Mouse (Mus musculus) layer of hippocampus, postnatal 10 days (tissue): ENCODE results near the gene Cbx6. TPM values are rescaled to one million over a fixed set of nuclear protein-coding genes. Genes with fewer than 3 reads are reported as not detected.
A peak's percentile ranks its signal among the peaks of the same experiment; 100 is the strongest.
"Not testable (repeated sequence)": the region's sequence is repeated elsewhere in the genome, so short reads cannot be mapped to it uniquely, and the experiment has no call there.

Experiments
- DNase-seq, 2 experiments: peaks; one replicate each; pipeline ENCODE4 v3.0.0; 2021; ENCODE audit warnings: low spot score in 2 of 2
- total RNA-seq, 2 experiments: library from RNA; stranded (reverse); gene quantifications; 2 replicates each; pipeline ENCODE4 v1.2.3; 2021

Gene Cbx6
- total RNA-seq, 2 experiments from 2014 or later: 252 to 277 TPM

DNA sequence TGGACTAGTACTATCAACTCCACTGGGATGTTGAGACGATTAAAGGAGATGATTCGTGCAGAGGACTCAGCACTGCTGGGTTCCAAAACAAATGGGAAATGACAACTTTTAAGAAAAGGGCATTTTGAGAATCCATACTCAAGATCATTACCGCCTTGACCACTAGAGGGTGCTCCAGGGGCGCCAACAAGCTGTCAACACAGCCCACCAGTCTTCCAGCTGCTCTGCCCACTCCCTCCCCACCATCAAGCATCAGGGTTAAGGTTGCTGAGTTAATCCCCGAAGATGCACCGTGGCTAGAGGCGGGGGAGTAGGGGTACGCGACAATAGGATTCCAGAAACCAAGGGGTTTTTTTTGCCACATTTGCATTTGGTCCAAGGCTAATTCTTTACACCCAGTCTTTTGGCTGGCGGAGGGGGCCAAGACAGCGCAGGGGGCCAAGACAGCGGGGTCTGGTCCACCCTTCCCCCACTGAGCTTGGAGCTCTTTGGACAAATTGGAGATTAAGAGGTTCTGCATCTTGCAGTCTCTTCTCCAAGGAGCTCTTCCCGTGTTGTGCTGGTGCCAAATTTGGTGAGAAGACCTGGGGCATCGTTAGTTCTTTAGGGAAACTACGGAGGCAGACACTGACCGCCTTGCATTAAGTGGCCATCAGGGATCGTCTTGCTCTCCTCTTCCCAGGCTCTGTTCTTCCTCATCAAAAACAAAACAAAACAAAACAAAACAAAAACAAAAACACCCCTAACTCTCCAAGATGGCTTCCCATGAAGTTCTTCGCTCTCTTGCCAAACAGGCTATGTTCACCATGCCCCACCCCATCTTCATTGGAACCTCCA, 2.2 kb downstream of the Cbx6 start:
- DNase-seq: peak; percentile 83 to 88

DNA sequence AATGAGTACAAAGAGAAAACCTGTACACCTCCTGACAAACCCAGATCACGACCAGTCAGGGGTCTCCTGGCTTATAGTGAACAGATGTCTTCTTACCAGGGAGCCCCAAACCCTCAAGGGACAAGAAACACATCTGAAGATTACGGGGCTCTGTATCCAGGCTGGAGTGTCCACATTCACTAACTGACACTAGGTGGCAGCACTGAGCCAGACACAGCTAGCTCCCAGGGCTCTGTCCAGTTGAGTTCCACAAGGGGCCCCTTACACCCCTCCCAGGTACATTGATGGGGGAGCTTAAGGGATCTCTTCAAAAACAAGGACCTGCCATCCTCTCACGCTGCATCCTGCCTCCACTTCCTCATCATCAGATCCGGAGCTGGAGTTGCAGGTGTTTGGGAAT, 4.1 kb downstream of the Cbx6 start:
- DNase-seq: peak; percentile 84 to 87

- no peak for DNase-seq
Measured at GRCm38 (mm10) chr15:79829431-79829830, 5.1 kb downstream of the Cbx6 start.

DNA sequence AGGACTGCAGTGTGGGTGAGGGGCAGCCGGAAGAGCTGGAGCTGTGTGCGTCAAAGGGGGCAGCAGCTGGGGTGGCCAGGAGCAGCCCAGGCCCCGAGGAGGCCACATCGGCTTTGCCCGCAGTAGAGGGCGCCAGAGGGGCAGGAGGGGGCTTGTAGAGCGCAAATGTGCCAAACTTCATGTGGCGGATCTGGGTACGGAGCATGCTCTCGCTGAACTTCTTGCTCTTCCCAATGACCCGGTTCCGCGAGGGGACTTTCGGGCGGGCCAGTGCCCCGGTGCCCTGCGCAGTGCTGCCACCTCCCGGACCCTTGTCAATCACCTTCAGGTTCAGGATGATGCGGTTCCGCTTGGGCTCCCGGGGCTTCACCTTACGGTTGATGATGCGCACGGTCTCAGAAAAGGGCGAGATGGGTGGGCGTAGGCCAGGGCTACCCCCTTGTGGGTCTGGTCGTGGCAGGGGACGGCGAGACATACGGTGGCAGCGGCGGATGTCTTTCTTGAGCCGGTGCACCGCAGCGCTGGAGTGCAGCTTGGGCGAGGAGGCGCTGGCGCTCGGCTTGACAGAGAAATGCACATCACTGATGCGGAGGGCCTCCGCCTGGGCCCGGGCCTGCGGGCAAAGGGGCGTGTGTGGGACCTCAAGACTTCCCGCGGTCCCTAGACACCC, 6.0 kb downstream of the Cbx6 start:
- DNase-seq: peak; percentile 64 to 72

DNA sequence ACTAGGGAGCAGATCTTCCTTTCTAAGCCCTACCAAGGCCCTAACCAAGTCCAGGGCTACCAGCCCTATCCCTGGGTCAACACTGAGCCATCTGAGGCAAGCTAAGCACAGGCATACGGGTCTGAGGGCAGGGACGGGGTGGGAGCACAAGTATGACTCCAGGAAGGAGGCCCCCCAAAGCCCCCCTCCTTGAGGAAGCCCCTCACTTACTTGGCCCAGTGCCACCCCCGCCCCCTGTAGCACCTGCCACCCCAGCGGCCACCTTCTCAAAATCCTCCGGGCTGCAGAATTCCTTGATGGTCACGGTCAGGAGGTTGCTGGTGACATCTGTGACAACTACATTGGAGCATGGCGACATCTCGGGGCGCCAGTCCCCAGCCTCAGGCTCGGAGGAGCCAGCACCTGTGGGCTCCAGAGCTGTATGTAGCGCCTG, 6.7 kb downstream of the Cbx6 start:
- DNase-seq: peak in 1 of 2 experiments; percentile 38

GRCm38 (mm10) chr15:79827061-79827777, 7.3 kb downstream of the Cbx6 start:
- peak in 1 of 2 experiments; percentile 34 for DNase-seq

DNA sequence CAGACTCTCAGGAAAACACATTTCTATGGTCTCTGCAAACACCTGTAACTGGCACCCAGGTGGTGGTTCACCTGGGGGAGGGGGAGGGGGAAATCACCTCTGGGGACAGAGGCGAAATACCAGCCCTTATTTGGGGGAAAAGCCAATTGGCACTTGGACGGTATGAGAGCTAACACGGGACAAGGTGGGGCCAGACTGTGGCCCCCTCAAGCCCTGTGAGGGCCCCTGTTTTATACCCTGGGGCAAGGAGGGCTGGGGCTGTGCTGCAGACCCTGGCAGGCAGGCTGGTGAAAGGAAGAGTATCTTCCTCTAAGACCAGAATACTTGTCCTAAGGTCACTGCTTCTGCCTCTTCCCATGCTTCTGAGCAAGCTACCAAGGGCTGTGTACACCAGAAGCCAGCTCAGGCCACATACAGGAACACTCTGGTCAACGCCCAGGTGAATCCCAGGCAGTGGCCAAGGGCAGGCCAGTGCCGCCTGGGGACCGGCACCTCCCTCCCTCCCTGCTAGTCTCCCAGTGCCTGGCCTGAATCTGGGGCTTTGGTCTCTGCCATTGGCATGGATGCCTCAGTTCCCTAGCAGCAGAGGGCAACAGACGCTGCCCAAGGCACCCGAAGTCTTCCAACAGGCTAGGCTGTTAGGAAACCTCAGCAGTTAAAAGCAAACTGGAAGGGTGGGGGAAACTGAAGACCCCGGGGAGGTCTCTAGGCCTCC, 8.1 kb downstream of the Cbx6 start:
- no peak for DNase-seq

DNA sequence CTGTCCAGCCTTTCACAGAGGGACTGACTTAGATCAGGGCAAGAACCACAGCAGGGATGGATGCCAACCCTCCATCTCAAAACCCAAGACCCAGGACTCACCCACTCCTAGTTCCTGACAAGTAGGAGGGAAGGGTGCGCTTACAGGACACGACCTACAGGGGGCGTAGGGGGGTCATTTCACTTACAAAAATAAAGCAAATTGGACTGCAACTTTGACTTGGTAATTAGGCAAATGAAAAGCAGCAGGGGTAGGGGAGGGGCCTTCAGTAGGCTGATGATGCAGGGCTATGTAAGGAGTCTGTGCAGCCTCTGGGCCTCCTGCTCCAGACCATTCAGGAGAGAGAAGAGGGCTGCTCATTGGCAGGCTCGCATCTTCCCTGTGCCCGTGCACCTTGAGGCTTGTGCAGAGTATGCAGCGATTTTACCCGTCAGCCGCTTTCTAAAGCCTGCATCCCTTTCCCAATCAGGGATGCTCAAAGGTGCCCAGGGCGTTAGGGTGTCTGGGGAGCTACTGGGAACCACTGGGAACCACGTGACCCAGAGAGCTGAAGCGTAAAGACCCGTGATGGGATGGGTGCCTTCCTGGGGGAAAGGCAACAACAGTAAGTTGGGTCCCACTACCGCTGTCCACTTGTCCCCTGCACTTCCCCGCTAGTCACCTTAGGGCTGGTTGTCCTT, 9.2 kb downstream of the Cbx6 start:
- DNase-seq: peak; percentile 39 to 60

GRCm38 (mm10) chr15:79823588-79824280, 10.8 kb downstream of the Cbx6 start:
- DNase-seq: peak; percentile 33 to 52

GRCm38 (mm10) chr15:79822265-79823199, 12.0 kb downstream of the Cbx6 start:
- no peak for DNase-seq

DNA sequence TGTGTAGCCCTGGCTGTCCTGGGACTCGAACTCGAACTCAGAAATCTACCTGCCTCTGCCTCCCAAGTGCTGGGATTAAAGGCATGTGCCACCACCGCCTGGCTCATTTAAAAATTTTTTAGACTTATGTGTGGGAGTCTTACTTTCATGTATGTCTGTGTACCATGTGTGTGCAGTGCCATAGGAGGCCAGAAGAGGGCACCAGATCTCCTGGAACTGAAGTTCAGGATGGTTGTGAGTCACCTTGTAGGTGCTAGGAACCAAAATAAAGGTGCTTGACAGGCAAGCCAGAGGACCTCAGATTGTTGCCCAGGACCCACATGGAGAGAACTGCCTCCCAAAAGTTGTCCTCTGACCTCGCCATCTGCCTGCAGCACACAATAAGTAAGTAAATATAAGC, 16.2 kb downstream of the Cbx6 start:
- no peak for DNase-seq

DNA sequence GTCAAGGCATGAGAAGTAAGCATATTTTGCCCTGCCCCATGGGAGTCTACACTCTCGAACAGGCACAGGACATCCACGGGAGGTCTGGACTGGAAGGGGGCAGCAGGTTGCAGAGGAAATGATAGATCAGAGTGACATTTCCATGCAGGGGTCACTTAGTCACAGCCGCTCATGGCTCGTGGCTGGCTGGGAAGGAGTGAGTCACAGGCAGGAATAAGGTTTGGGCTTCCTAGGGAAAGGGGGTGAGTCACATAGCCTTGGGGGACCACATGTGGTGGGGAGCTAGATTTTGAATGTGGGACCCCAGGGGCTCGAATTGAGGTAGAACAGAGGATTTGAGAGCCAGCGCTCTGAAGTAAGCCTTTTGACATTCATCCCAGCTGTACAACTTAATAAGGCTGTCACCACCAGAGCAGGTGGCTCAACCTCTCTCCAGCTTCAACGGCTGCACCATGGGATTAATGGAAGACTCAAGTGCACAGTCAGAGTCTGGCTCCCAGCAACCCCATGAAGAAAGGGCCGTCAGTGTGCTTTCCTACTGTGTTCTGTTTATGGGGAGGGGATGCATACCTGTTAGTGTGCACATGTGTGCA, 20.7 kb downstream of the Cbx6 start:
- DNase-seq: no peak

DNA sequence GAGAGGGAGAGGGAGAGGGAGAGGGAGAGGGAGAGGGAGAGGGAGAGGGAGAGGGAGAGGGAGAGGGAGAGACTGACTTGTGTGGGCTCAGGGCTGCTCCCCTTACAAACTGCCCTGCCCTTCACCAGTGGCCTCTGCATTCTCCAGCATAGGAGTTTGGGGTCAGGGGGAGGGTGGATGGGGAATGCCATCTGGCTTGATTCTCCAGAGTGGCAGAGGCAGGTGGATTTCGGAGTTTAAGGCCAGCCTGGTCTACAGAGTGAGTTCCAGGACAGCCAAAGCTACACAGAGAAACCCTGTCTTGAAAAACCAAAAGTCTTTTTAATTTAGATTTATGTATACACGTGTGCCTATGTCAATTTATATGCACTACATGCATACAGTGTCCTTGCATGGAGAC, 21.6 kb downstream of the Cbx6 start:
- DNase-seq: not testable (repeated sequence)

DNA sequence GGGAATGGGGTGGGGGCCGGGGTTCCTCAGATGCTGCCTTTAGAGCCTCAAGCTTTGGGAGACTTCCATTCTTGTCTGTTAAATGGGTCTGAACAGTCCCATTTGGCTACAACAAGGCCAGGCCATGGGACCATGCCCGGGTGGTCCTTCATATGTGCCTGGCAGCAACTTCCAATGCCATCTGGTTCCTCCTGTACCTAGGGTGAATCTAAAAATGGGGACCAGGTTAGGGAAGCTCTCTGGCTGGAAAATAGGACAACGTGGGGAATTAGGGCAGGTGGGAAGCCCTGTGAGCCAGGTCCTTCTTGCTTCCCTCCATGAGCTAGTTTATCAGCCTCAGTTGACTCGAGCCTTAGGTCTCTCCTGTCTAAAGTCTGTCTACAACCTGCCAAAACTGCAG, 23.5 kb downstream of the Cbx6 start:
- no peak for DNase-seq

GRCm38 (mm10) chr15:79810061-79810460, 24.4 kb downstream of the Cbx6 start:
- no peak for DNase-seq

- DNase-seq: no peak
Measured at GRCm38 (mm10) chr15:79808658-79809057, 25.8 kb downstream of the Cbx6 start.

GRCm38 (mm10) chr15:79808114-79808513, 26.4 kb downstream of the Cbx6 start:
- DNase-seq: peak in 1 of 2 experiments; percentile 71

- no peak for DNase-seq
Measured at GRCm38 (mm10) chr15:79807050-79807449, 27.4 kb downstream of the Cbx6 start.
